Mouse (Mus musculus): ENCODE results near the gene Gzmg. TPM values are rescaled to one million over a fixed set of nuclear protein-coding genes. Genes with fewer than 3 reads are reported as not detected.

Gene Gzmg
- polyA plus RNA-seq, 1 experiment from 2014 or later: not detected

Other genes with a start within 250 kb of the Gzmg start
- 8.1 and 8.3 TPM in 2 replicates for gene Cma1, start 214.9 kb downstream of the Gzmg start, polyA plus RNA-seq (2015; fragmentation: Nextera tagmentation; extraction: Ambion mirVana)
- not detected in 2 replicates for gene Cma2, start 208.6 kb downstream of the Gzmg start, polyA plus RNA-seq (2015; fragmentation: Nextera tagmentation; extraction: Ambion mirVana)
- gene Mcpt1, start 141.6 kb downstream of the Gzmg start, polyA plus RNA-seq (2015; fragmentation: Nextera tagmentation; extraction: Ambion mirVana): not detected in 2 replicates
- gene Mcpt9, start 129.1 kb downstream of the Gzmg start, polyA plus RNA-seq (2015; fragmentation: Nextera tagmentation; extraction: Ambion mirVana): not detected in 2 replicates
- gene Mcpt2, start 117.5 kb downstream of the Gzmg start, polyA plus RNA-seq (2015; fragmentation: Nextera tagmentation; extraction: Ambion mirVana): not detected in 2 replicates
- gene Mcpt4, start 97.3 kb downstream of the Gzmg start, polyA plus RNA-seq (2015; fragmentation: Nextera tagmentation; extraction: Ambion mirVana): 0.54 and 0.55 TPM in 2 replicates
- 0.16 and 0.41 TPM in 2 replicates for gene Mcpt8, start 74.3 kb downstream of the Gzmg start, polyA plus RNA-seq (2015; fragmentation: Nextera tagmentation; extraction: Ambion mirVana)
- gene Ctsg, start 57.0 kb downstream of the Gzmg start, polyA plus RNA-seq (2015; fragmentation: Nextera tagmentation; extraction: Ambion mirVana): 0.20 and 0.51 TPM in 2 replicates
- gene Gzme, start 39.0 kb downstream of the Gzmg start, polyA plus RNA-seq (2015; fragmentation: Nextera tagmentation; extraction: Ambion mirVana): not detected in 2 replicates
- not detected in 2 replicates for gene Gzmd, start 27.0 kb downstream of the Gzmg start, polyA plus RNA-seq (2015; fragmentation: Nextera tagmentation; extraction: Ambion mirVana)
- not detected in 2 replicates for gene Gzmn, start 15.0 kb upstream of the Gzmg start, polyA plus RNA-seq (2015; fragmentation: Nextera tagmentation; extraction: Ambion mirVana)
- gene Gzmf, start 51.8 kb upstream of the Gzmg start, polyA plus RNA-seq (2015; fragmentation: Nextera tagmentation; extraction: Ambion mirVana): not detected in 2 replicates
- 0.17 and 0.43 TPM in 2 replicates for gene Gzmc, start 75.1 kb upstream of the Gzmg start, polyA plus RNA-seq (2015; fragmentation: Nextera tagmentation; extraction: Ambion mirVana)
- 0.57 and 1.2 TPM in 2 replicates for gene Gzmb, start 102.7 kb upstream of the Gzmg start, polyA plus RNA-seq (2015; fragmentation: Nextera tagmentation; extraction: Ambion mirVana)
- 0.11 and 0.19 TPM in 2 replicates for gene Atp12a, start 205.5 kb upstream of the Gzmg start, polyA plus RNA-seq (2015; fragmentation: Nextera tagmentation; extraction: Ambion mirVana)
- gene Rnf17, start 243.0 kb upstream of the Gzmg start, polyA plus RNA-seq (2015; fragmentation: Nextera tagmentation; extraction: Ambion mirVana): 1.1 and 1.8 TPM in 2 replicates

Measured in heart, embryonic 16.5 days (tissue).